Mouse (Mus musculus): ENCODE data around the gene Cpz. TPM values are rescaled to one million over a fixed set of nuclear protein-coding genes. Genes with fewer than 3 reads are reported as not detected.

The Cpz gene
- polyA plus RNA-seq, 1 experiment: 26.1 TPM

Other genes with a start within 250 kb of the Cpz start
- gene Adra2c, start 247.4 kb downstream of the Cpz start, polyA plus RNA-seq (2012; rRNA removed): 11.5 and 16.7 TPM in 2 replicates
- 0.13 TPM in 1 of 2 replicates, not detected in the other for gene Hmx1, start 136.6 kb downstream of the Cpz start, polyA plus RNA-seq (2012; rRNA removed)
- gene Trmt44, start 49.4 kb upstream of the Cpz start, polyA plus RNA-seq (2012; rRNA removed): 5.9 and 7.0 TPM in 2 replicates
- 199 and 296 TPM in 2 replicates for gene Acox3, start 57.3 kb upstream of the Cpz start, polyA plus RNA-seq (2012; rRNA removed)
- 183 and 267 TPM in 2 replicates for gene Htra3, start 154.1 kb upstream of the Cpz start, polyA plus RNA-seq (2012; rRNA removed)
- 17.0 and 17.5 TPM in 2 replicates for gene Sh3tc1, start 214.3 kb upstream of the Cpz start, polyA plus RNA-seq (2012; rRNA removed)
- 18.3 and 20.7 TPM in 2 replicates for gene Ablim2, start 232.2 kb upstream of the Cpz start, polyA plus RNA-seq (2012; rRNA removed)